Mouse (Mus musculus): ENCODE data around the gene Cldn13.

Cldn13 gene

DNA sequence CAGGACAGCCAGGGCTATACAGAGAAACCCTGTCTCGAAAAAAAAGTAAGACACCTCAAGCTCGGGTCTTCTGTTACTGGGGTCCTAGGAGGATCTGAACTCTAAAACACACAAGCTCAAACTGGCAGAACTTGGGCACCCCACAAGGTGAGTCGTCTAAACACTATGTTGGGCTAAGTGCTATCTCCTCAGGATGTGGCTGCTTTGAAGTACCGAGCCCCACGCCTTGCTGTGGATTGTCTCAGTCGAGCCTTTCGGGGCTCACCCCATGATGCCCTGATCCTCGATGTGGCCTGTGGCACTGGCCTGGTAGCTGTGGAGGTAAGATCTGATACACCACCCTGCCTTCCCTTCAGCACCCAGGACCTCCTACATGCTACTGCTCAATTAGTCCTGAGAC lies 18.0 kb upstream of the Cldn13 start:
- DNase-seq = no peak

DNA sequence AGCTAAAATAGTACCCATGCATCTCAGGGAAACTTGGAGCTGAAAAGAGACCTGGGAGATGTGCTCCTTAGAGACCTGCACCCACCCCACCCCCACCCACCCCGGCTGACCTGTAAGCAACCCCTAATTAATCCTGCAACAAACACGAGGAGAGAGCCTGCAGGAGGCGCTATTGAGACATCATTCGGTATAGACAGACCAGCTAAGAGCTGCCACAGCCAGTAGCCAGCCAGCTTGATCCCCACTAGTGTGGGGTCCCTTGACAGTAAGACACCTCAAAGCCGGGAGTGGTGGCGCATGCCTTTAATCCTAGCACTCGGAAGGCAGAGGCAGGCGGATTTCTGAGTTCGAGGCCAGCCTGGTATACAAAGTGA lies 17.6 kb upstream of the Cldn13 start:
- DNase-seq = peak; percentile 65 to 78

DNA sequence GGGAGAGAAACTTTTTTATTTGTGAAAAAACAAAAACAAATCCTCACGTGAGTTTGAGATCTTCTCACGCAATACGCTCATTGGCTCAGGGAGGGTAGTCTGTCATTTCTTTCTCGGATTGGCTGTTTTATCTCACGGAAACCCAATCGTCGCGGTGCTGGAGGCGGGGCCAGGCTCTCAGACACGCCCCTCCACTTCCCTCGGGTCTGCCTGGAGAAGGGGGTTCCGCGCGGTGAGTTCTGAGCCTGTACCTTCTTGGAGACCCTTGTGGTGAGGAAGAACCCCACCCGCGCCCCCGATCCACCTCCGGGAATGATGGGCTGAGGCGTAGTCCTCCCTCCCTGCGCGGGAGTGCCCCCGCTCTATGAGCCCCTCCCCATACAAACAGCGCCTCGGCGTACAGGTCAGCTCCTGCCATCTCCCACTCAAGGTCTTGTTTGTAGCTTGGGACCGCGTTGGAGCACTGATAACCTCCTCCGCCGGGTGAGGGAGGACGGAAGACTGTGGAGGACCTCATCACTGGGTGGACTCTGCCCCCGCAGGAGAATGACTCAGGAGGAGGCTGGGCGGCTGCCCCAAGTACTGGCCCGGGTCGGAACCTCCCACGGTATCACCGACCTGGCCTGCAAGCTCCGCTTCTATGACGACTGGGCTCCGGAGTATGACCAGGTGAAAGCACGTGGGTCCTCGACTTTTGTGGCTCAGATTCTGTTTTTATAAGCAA lies 17.0 kb upstream of the Cldn13 start, which contains the start of gene Mettl27:
Gene Mettl27, plus strand, starts transcription at position 190 of the 724 bp plus-strand sequence.
- DNase-seq = peak; percentile 93

DNA sequence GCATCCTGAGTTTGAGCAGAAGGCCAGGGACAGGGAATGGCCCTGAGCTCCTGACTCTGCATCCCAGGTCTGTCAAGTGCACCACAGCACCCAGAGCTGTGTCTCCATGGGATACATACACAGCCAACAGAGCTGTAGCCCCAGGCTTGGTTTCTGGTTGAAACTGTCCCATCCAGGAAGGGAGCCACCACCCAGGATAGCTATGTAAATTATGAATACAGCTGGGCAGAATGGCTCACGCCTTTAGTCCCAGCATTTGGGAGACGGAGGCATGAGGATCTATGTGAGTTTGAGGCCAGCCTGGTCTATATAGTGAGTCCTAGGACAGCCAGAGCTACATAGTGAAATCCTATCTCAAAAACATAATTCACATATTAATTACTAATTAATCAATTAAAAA lies 14.7 kb upstream of the Cldn13 start:
- DNase-seq = no peak

DNA sequence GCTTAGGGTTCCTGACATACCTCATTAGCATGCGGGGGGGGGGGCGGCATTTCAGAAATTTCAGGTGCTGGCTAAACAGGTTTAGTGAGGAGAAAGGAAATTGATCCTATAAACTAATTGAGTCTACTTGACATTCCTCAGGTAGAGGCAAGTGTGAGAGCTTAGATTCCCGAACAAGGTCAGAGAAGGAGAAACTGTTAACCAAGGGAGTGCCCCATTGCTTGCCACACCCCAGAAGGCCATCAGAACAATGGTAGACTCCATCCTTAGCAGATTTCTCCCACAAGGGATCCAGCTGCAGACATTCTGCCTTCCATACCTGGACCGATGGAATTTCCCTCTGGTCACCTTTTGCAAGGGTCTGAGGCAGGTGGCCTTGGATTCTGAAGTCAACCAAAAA lies 11.4 kb upstream of the Cldn13 start:
- DNase-seq = no peak

DNA sequence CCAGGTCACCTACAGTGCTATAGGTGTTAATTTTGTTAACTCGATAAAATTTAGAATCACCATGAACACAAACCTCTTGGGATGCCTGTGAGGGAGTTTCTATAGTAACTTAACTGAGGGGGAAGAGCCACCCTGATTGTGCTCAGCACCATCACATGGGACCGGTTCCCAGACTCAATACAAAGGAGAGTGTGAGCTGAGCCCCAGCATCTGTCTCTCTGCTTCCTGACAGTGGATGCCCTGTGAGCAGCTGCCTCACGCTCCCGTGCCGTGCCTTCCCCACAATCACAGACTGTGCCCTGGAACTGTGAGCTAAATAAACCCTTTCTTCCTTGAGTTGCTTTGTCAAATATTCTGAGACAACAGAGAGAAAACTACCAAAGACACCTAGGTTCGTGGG lies 7.8 kb upstream of the Cldn13 start:
- no peak for DNase-seq

DNA sequence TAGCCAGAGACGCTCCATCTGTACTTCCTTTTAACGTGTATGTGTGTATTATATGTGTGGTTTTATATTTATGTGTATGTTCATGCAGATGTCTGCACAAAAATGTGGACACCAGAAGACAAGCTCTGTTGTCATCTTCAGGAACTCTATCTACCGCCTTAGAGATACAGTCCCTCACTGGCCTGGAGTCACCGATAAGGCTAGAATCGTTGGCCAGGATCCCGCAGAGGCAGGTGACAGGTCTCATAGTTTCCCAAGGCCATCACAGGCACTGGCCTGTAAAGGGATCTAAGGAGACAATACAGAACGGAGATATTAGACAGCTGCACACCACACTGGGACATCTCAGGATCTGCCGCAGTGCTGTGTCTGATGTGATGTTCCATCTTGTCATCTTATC lies 5.8 kb upstream of the Cldn13 start:
- peak in 1 of 2 experiments; percentile 37 for DNase-seq

DNA sequence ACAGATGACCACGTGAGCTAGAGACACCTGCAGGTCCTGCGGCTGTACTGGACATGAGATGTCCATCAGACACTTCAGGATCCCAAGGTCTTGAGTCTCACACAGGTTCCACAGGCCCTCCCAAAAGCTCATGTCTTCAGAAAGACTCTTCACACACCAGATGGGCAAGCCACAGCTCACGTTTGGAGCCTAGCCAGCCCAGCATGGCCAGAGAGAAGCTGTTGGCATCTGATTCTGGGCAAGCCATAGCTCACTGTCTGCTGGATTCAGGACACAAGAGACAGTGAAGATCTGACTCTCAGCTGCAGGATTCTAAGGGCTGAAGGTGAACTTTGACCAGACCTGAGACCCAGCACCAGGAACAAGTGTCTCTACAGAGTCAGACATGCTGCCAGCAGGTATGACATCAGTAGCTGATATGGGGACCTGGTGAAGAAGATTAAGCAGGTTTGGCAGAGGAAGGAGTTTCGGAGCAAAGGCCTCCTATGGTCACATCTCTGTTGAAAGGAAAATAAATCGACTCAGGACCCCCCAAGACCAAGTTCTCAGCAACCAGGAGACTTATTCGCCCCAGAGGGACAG lies 4.9 kb upstream of the Cldn13 start:
- peak; percentile 89 to 91 for DNase-seq

DNA sequence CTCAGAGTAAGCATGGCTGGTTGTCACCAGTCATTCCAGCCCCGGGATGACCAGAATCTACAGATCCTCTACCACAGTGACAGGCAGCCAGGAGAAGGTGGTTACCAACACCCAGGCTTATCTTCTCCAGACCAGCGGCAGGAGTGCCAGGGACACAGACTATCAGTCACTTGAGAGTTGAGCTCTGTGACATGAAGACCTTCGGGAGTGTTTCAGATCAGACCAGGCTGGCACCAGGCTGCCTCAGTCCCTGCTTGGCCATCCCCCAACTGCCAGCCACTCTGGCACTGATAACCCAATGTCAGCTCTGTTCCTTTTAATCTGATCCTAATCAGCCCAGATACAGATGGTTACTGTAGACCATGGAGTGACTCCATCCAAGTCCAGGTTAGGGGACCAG lies 3.8 kb upstream of the Cldn13 start:
- peak; percentile 58 to 68 for DNase-seq

DNA sequence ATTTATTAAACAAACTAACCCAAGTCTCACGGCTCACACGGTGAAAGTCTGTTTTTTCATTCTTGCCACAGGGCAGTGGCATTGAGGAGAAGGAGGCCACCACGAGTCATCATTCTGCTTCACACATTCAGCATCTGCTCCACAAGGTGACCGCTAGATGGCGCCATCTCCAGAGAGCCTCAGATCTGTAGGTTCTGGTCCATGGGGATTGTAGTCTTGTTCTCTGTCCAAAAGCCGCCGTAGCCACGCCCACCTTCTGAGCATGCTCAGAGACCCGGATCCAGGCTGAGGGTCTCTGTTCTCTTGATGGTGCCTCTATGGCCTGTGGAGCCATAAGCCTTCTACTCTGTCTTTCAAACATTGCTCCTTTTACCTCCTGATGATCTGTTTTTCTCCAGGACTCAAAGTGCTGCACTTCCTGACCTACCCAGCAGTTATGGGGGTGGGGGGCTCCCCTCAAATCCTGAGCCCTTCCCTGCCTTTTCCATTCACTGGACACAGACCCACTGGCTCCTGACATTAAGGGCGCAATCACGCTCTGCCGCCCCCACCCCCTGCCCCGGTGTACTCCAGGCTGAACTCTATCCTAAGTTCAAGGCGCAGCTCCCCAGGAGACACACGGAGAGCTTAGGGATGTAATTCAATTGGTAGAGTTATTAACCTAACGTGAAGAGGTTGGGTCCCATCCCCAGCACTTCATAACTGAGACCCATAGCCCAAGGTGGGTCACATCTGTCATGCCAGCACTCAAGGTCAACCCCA lies 2.9 kb upstream of the Cldn13 start:
- DNase-seq = peak; percentile 75 to 81

DNA sequence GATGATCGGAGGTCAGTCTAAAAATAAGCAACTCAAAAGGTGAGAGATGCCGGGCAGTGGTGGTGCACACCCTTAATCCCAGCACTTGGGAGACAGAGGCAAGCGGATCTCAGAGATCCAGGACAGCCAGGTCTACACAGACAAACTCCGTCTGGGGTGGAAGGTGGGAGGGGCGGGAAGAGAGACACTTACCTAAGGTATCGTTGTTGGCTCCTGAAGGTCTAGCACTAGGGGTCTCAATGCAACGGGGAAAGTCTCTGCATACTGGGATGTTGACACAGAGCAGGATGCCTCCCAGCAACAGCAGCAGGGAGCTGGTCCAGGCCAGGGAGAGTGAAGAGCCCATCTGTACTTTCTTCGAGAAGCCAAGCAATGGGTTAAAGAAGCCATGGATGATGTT lies 816 bp downstream of the Cldn13 start:
- no peak for DNase-seq

DNA sequence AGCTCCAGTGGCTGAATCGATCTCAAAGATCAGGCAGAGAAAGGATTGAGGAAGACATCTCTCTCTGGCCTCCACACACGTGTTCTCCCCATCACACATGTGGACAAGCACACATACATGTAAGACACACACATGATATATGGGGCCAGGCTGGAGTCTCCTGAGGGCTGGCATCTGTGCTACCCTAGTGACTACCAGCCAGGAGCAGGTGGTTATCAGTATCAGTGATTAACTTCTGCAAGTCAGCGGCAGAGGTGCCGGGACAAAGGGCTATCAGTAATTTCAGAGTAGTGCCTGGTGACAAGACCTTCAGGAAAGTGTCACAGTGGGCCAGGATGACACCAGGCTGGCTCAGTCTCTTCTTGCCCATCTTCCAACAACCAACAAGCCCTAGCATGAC lies 1.6 kb downstream of the Cldn13 start:
- DNase-seq = no peak

DNA sequence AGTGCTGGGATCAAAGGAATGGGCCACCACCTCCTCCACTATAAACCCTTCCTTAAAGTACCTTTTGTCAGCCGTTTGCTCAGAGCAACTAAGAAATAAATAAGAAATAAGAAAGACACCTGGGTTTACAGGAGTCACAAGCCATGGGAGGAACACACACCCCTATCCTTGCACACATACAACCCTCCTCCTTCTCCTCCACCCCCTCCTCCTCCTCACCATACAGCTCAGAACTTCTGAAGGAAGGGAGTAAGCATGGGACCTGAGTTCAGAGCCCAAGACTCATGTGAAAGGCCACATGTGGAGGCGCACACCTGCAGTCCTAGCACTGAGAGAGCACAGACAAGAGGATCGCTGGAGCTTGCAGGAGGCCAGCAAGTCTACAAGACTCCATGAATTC lies 2.0 kb downstream of the Cldn13 start:
- DNase-seq = no peak

DNA sequence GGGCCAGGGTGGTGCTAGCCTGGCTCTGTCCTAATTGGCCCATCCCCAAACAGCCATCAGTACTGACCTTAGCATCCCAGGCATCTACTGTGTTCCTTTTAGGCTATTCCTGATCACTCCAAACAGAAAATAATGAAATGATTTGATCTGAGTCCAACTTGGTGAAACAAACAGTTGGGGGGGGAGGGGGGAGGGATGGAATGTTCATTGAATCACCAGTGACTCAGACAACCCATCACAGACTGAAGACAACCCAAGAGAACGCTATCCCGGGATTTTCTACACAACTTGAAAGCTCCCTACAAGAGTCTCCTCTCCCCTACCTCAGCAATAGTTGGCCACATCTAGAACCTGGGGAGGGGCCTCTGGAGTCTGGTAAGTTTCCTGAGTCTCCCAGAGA lies 3.4 kb downstream of the Cldn13 start:
- no peak for DNase-seq

DNA sequence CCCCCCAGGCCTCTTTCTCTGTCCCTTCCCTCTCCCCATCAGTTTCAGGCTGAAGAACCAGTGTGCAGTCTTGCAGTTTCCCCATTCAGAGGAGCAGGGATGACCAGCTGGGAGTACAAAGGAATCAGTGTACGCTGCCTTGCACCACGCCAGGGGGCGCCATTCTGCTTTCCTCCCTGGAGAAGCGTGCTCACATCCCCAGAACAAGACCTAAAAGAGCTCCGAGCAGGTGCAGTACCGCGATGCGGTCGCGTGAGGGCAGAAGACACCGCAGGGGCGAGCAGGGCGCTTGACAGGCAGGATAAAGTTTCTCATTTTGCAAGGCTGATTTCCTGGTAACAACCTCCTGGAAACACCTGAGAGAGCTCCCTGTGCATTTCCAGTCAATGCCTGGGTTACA lies 8.2 kb downstream of the Cldn13 start:
- DNase-seq = peak; percentile 99

DNA sequence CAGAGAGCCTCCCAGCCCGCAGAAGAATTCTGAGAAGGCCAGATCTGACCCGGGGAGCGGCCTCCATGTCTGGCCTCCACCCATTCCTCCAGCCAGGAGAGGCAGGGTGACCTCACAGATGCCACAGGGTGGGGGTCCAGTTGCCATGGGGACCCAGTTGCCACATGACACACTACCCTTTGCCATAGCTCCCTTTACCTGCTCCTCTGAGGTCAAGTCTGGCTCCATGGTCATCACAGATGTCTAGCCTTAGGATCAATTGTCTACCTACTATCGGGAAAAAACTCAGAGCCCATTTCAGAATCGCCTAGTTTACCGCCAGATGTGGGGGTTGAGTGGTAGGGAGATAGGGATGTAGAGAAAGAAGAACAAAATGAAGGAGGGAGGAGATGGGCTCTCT lies 8.7 kb downstream of the Cldn13 start, which contains the start of gene Tmem270:
Gene Tmem270, minus strand, starts transcription at position 101 of the 400 bp plus-strand sequence.
- DNase-seq = no peak

DNA sequence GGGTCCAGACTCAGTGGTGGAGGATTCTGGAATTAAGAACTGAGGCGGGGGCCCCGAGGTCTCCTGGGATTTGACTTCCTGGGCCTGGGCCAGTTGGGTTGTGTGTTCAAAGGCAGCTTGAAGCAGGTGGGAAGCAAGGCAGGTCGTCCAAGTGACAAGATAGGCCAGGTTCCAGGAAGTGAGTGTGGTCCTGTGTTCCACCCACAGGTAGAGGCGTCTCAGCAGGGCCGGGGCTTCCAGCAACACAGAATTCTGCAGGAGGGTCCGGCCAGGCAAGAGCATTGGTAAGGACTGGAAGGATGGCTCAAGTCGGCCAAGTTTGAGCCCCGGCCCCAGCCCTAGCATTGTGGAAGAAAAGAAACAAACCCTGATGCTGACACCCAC lies 13.7 kb downstream of the Cldn13 start:
- DNase-seq = peak in 1 of 2 experiments; percentile 42

DNA sequence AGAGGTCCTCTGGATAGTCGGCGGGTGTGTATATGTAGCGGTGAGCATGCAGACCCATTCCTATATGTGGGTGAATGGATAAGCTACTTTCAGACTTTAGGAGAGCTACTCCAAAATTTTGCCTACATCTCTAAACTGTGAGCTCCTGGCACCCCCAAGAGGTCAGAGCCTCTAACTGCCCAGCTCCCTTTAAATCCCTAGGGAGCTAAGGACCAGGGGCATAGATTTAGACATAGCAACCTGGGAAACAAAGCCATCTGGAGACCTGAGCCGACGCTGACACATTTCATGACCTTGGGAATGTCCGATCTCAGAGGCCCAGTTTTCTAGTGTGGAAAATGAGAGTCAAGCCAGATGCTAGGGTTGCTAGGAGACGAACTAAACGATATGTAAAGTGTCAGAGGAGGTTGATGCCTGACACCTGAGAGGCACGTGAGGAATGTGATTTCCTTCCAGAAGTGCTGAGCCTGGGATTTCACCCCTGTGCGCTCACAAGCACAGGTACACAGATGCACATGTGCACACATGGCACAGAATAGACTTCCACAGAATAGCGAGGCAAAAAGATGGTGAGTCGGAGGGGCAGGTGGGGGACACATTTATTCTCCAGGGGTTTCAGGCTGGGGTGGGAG lies 14.2 kb downstream of the Cldn13 start:
- peak; percentile 75 for DNase-seq

DNA sequence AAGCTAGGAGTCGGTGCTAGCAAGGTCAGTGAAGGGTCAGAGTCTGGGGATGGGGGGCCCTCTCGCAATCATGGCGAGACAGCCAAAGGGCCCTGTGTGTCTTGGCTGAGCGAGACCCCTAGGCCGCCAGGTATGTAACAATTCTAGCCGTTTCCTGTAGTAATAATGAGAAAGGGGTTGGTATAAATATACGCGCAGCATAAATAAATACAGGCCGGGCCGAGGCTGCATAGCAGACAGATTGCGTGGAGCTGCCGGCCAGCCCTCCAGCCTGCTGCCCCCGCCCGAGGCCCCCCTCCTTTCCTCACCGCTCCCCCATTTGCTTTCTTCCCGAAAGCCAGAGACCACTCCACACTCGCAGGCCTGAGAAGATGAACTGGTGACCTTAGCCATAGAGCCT lies 17.7 kb downstream of the Cldn13 start:
- peak in 1 of 2 experiments; percentile 20 for DNase-seq

DNA sequence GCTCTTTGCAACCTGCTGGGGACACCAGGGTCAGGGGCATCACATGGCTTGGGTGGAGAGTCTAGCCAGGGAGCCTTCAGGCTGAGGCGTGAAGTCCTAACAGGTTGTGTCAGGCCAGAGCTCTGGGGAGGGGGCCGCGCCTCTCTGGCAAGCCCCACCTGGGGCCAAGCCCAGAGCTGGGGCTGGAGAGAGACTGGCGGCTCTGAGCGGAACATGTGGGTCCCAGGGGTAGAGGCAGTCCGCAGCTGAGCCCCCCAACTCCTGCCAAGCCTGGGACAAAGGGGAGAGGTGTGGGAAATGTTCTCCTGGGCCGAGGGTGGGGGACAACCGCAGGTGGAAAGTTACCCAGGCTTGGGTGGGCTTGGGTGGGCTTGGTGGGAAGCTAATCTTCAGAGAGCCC lies 18.4 kb downstream of the Cldn13 start:
- DNase-seq = peak in 1 of 2 experiments; percentile 56

DNA sequence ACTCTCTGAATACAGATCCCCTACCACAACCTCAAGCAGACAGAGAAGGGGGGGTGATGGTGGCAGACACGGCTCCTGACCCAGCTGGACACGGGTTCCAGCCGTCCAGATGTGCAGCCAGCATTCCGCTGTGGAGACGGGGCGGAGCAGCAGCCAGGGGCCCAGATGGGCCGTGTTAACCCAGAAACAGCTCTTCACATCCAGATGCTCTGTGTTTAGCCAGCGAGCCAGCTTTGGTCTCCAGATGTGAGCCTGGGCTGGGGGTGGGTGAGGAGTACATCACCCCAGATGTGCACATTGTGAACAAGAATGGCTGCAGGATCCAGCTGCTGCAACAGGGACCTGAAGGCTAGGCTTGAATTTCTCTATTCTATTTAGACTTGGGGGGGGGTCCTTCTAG lies 20.0 kb downstream of the Cldn13 start:
- DNase-seq = no peak

DNA sequence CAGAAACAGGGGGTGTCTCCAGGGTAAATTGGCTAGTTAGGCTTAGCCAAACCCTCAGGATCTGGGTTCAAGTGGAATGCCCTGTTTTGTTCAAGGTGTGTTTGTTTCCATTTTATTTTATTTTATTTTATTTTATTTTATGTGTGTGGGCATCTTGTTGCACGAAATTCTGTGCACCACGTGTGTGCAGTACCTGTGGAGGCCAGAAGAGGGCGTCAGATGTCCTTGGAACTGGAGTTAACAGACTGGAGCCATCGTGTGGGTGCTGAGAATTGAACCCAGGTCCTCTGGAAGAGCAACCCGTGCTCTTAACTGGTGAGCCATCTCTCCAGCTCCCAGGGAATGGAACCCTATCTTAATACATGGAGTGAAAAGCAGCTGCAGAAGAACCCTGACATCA lies 22.6 kb downstream of the Cldn13 start:
- no peak for DNase-seq

DNA sequence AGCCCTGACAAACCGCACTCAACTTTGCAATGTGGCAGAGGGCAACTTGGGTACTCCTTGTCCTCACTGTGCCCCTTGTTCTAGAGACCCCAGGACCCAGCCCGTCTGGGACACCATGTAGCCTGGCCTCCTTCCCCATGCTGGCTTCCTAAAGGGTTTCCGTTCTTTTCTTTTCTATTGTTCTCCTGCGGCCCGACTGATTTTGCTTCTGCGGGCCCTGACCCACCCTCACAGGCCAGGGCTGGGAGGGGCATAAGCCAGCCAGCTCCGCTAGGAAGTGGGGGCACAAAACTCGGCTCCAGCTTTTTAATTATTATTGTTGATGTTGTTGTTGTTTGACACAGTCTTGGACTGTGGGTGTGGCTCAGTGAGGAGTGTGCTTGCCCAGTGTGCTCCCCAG lies 23.8 kb downstream of the Cldn13 start:
- no peak for DNase-seq
